Mouse (Mus musculus) CH12.LX (cell line): Measurements from ENCODE around the gene Hist1h3f. TPM values are rescaled to one million over a fixed set of nuclear protein-coding genes. Genes with fewer than 3 reads are reported as not detected.

Source experiments
- DNase-seq: peaks from one replicate; pipeline ENCODE4 v3.0.0-alpha.2; 2013; ENCODE audit errors: extremely low read depth
- H3K27ac ChIP-seq: 2 replicates; pipeline ENCODE4 v1.5.1; 2012; ENCODE audit warnings: low read depth, mild to moderate bottlenecking, control low read depth, moderate library complexity; ENCODE audit not compliant: insufficient read depth
- H3K27me3 ChIP-seq: replicated peaks from 2 replicates; pipeline ENCODE3; 2012; ENCODE audit warnings: inconsistent platforms
- H3K36me3 ChIP-seq, 2 experiments: replicated peaks in 1 of 2; 2 replicates each; pipeline versions ENCODE3 to v1.6.1; 2012; ENCODE audit warnings: inconsistent platforms in 1 of 2, low read length in 1 of 2, mild to moderate bottlenecking in 1 of 2, mixed read lengths in 1 of 2, moderate library complexity in 1 of 2; ENCODE audit not compliant: control insufficient read depth in 1 of 2, insufficient read depth in 1 of 2
- H3K4me1 ChIP-seq, 2 experiments: 2 replicates each; pipeline ENCODE4 v1.6.1; 2012; ENCODE audit warnings: inconsistent platforms in 1 of 2, moderate library complexity in 1 of 2; ENCODE audit not compliant: insufficient read depth in 2 of 2, control insufficient read depth in 1 of 2
- H3K4me2 ChIP-seq: 2 replicates; pipeline ENCODE4 v1.6.1; 2012; ENCODE audit warnings: low read depth, mild to moderate bottlenecking, control low read depth; ENCODE audit not compliant: poor library complexity, insufficient read depth, severe bottlenecking
- H3K4me3 ChIP-seq, 3 experiments: fragments of 150-350 bp in 1 of 3; sonication (generic) in 1 of 3; replicated peaks in 1 of 3; 2 replicates each; pipeline versions ENCODE3 to v1.5.1; 2011 to 2012; ENCODE audit warnings: low read depth in 2 of 3, low read length in 2 of 3, mild to moderate bottlenecking in 2 of 3, moderate library complexity in 2 of 3, control low read depth in 1 of 3, improper control_type of control experiment in 1 of 3, inconsistent platforms in 1 of 3, mixed read lengths in 1 of 3; ENCODE audit not compliant: poor library complexity in 1 of 3
- H3K79me2 ChIP-seq: replicated peaks from 2 replicates; pipeline ENCODE4 v1.6.1; 2012; ENCODE audit warnings: mild to moderate bottlenecking, moderate library complexity; ENCODE audit not compliant: control insufficient read depth, poor library complexity, insufficient read depth, severe bottlenecking; ENCODE audit errors: extremely low read depth
- H3K9ac ChIP-seq: 2 replicates; pipeline ENCODE4 v1.6.1; 2012; ENCODE audit warnings: low read depth, mild to moderate bottlenecking, control low read depth, moderate library complexity; ENCODE audit not compliant: insufficient read depth
- H3K9me3 ChIP-seq: replicated peaks from 2 replicates; pipeline ENCODE3; 2012; ENCODE audit warnings: low read length, inconsistent platforms, mixed read lengths
- BHLHE40 ChIP-seq: IDR thresholded peaks from 2 replicates; pipeline ENCODE4 v1.6.1; 2011; ENCODE audit warnings: mild to moderate bottlenecking, low read depth, low read length, improper control_type of control experiment
- CHD1 ChIP-seq: IDR thresholded peaks from 2 replicates; pipeline ENCODE4 v1.6.1; 2012; ENCODE audit warnings: low read depth, low read length, improper control_type of control experiment, inconsistent platforms
- E2F4 ChIP-seq: IDR thresholded peaks from 2 replicates; pipeline ENCODE4 v1.6.1; 2011; ENCODE audit warnings: low read depth, low read length, improper control_type of control experiment; ENCODE audit not compliant: insufficient replicate concordance
- ELF1 ChIP-seq: IDR thresholded peaks from 2 replicates; pipeline ENCODE4 v1.6.1; 2014; ENCODE audit warnings: low read depth, mild to moderate bottlenecking, inconsistent platforms, low read length, improper control_type of control experiment
- GABPA ChIP-seq: IDR thresholded peaks from 2 replicates; pipeline ENCODE4 v1.6.1; 2012; ENCODE audit warnings: low read depth, low read length, improper control_type of control experiment, inconsistent platforms; ENCODE audit not compliant: insufficient replicate concordance
- HCFC1 ChIP-seq: IDR thresholded peaks from 2 replicates; pipeline ENCODE4 v1.6.1; 2012; ENCODE audit warnings: low read depth, mild to moderate bottlenecking, inconsistent platforms, low read length, improper control_type of control experiment
- IRF4 ChIP-seq: IDR thresholded peaks from 2 replicates; pipeline ENCODE4 v1.6.1; 2014; ENCODE audit warnings: low read depth, mild to moderate bottlenecking, inconsistent platforms, low read length, improper control_type of control experiment
- JUND ChIP-seq: conservative IDR thresholded peaks from 2 replicates; pipeline ENCODE4 v1.6.1; 2011; ENCODE audit warnings: low read depth, low read length, improper control_type of control experiment
- KAT2A ChIP-seq: IDR thresholded peaks from 2 replicates; pipeline ENCODE4 v1.6.1; 2012; ENCODE audit warnings: low read length, improper control_type of control experiment, inconsistent platforms; ENCODE audit not compliant: insufficient replicate concordance
- MAFK ChIP-seq: IDR thresholded peaks from 2 replicates; pipeline ENCODE4 v1.6.1; 2011; ENCODE audit warnings: low read length, improper control_type of control experiment; ENCODE audit not compliant: insufficient replicate concordance
- MAX ChIP-seq: IDR thresholded peaks from 2 replicates; pipeline ENCODE4 v1.6.1; 2011; ENCODE audit warnings: low read length, improper control_type of control experiment
- MXI1 ChIP-seq: IDR thresholded peaks from 2 replicates; pipeline ENCODE4 v1.6.1; 2011; ENCODE audit warnings: mild to moderate bottlenecking, low read depth, low read length, improper control_type of control experiment
- MYC ChIP-seq: IDR thresholded peaks from 2 replicates; pipeline ENCODE4 v1.6.1; 2011; ENCODE audit warnings: low read depth, mild to moderate bottlenecking, improper control_type of control experiment, low read length
- NRF1 ChIP-seq: IDR thresholded peaks from 2 replicates; pipeline ENCODE4 v1.6.1; 2014; ENCODE audit warnings: low read depth, mild to moderate bottlenecking, inconsistent platforms, low read length, improper control_type of control experiment, moderate library complexity
- POLR2AphosphoS2 ChIP-seq: IDR thresholded peaks from 2 replicates; pipeline ENCODE4 v1.6.1; 2011; ENCODE audit warnings: low read depth, low read length, improper control_type of control experiment
- SIN3A ChIP-seq: IDR thresholded peaks from 2 replicates; pipeline ENCODE4 v1.6.1; 2012; ENCODE audit warnings: low read length, improper control_type of control experiment, inconsistent platforms
- TBP ChIP-seq: conservative IDR thresholded peaks from 2 replicates; pipeline ENCODE4 v1.6.1; 2011; ENCODE audit warnings: low read depth, low read length, improper control_type of control experiment
- UBTF ChIP-seq: IDR thresholded peaks from 2 replicates; pipeline ENCODE4 v1.6.1; 2012; ENCODE audit warnings: low read depth, mild to moderate bottlenecking, inconsistent platforms, low read length, improper control_type of control experiment, moderate library complexity
- ZC3H11A ChIP-seq: IDR thresholded peaks from 2 replicates; pipeline ENCODE4 v1.6.1; 2012; ENCODE audit warnings: low read depth, mild to moderate bottlenecking, inconsistent platforms, low read length, improper control_type of control experiment
- dilution Hi-C: fragments of 300-500 bp; cut with MboI; formaldehyde crosslinking; loops from 2 replicates; pipeline ENCODE4 v1.14.3; 2020; ENCODE audit warnings: low sequenced_read_pairs; ENCODE audit not compliant: extremely low pct_unique_long_range_greater_than_20kb, extremely low pct_ligation_motif_present
- in situ Hi-C: fragments of 300-500 bp; cut with MboI; formaldehyde crosslinking; loops from 3 replicates; pipeline ENCODE4 v1.14.3; 2019; ENCODE audit warnings: low sequenced_read_pairs, low pct_ligation_motif_present, low pct_unique_long_range_greater_than_20kb, mixed read lengths
- polyA plus RNA-seq: library from polyadenylated mRNA; unstranded; fragments of >175 nt; gene quantifications from 2 replicates; pipeline ENCODE4 v1.2.1, GENCODE M21; 2012; ENCODE audit warnings: low read depth; ENCODE audit not compliant: insufficient read length
- total RNA-seq, 2 experiments: library from RNA; depleted of rRNA; stranded (reverse); fragments of 300-350 nt in 1 of 2; fragments of >200 nt in 1 of 2; gene quantifications; 2 replicates each; pipeline ENCODE4 v1.2.3; 2012 to 2014

The Hist1h3f gene
- total and polyA plus RNA-seq, 3 experiments: 0.30 to 553 (median 8.0) TPM

- peak; percentile 65; the same call in 1 of the 2 replicates for TF ChIP-seq KAT2A
- TF ChIP-seq MAFK: peak; percentile 95
- TF ChIP-seq ZC3H11A: no peak
- peak; percentile 90 for TF ChIP-seq ELF1
- TF ChIP-seq SIN3A: 0 out of 2 replicates have a peak, but pooled peaks have one; percentile 5
- peak; percentile 8; the same call in 1 of the 2 replicates for TF ChIP-seq IRF4
- TF ChIP-seq BHLHE40: peak; percentile 25; the same call in 1 of the 2 replicates
- peak; percentile 62 for TF ChIP-seq NRF1
- no peak for TF ChIP-seq MAX
- no peak for TF ChIP-seq UBTF
- TF ChIP-seq TBP: peak; percentile 99
- peak; percentile 29; the same call in 1 of the 2 replicates for TF ChIP-seq E2F4
- 0 out of 2 replicates have a peak, but pooled peaks have one; percentile 8 for TF ChIP-seq MXI1
- Histone ChIP-seq H3K79me2 (no peaks in the 10 kb centered on the region), H3K27ac (peak overlapping the region; percentile 70), H3K4me2 (peak overlapping the region; percentile 80), H3K27me3 (no peaks in the 10 kb centered on the region), H3K4me3 (peak overlapping the region; percentile 53 to 70 (median 64)), H3K4me1 (peaks cover 3 to 35% of the 10 kb centered on the region in 2 experiments; a peak in 3 of 4 replicates), H3K9me3 (no peaks in the 10 kb centered on the region), H3K9ac (peak overlapping the region; percentile 85), H3K36me3 (no peaks in the 10 kb centered on the region)
- in situ Hi-C loops (loop anchor here (25.0 kb wide), 1 partner anchor 1580 kb away; the partner anchor contains the start of gene Zfp184), dilution Hi-C loops (no loop called here)
- peak; percentile 88 for DNase-seq
Measured at GRCm38 (mm10) chr13:23517603-23518294, 26.1 kb upstream of the Hist1h3f start.

GRCm38 (mm10) chr13:23518295-23518603, 25.6 kb upstream of the Hist1h3f start:
- TF ChIP-seq CHD1 (peak; percentile 94; the same call in 1 of the 2 replicates), HCFC1 (no peak), MYC (peak; percentile 44; the same call in 1 of the 2 replicates), GABPA (no peak), JUND (no peak), POLR2AphosphoS2 (no peak), SIN3A (0 out of 2 replicates have a peak, but pooled peaks have one; percentile 55)

More at GRCm38 (mm10) chr13:23518295-23518603, 25.6 kb upstream of the Hist1h3f start:
- Histone ChIP-seq H3K9me3 (no peaks in the 10 kb centered on the region), H3K4me3 (peak overlapping the region; percentile 53 to 70 (median 57)), H3K27me3 (no peaks in the 10 kb centered on the region), H3K4me2 (no peak overlapping the region), H3K4me1 (peaks cover 3 to 33% of the 10 kb centered on the region in 2 experiments; a peak in 3 of 4 replicates), H3K36me3 (no peaks in the 10 kb centered on the region), H3K79me2 (no peaks in the 10 kb centered on the region), H3K9ac (peak overlapping the region; percentile 85), H3K27ac (peak overlapping the region; percentile 70)
- DNase-seq: no peak
- in situ Hi-C loops: loop anchor here (25.0 kb wide), 1 partner anchor 1581 kb away; the partner anchor contains the start of gene Zfp184
- dilution Hi-C loops: no loop called here
